Mouse (Mus musculus): ENCODE results near the gene Ldlrap1. TPM values are rescaled to one million over a fixed set of nuclear protein-coding genes. Genes with fewer than 3 reads are reported as not detected.

Gene Ldlrap1
- 2.9 and 4.1 TPM in 2 replicates for polyA plus RNA-seq (2015; fragmentation: Nextera tagmentation; extraction: Ambion mirVana)

DNA sequence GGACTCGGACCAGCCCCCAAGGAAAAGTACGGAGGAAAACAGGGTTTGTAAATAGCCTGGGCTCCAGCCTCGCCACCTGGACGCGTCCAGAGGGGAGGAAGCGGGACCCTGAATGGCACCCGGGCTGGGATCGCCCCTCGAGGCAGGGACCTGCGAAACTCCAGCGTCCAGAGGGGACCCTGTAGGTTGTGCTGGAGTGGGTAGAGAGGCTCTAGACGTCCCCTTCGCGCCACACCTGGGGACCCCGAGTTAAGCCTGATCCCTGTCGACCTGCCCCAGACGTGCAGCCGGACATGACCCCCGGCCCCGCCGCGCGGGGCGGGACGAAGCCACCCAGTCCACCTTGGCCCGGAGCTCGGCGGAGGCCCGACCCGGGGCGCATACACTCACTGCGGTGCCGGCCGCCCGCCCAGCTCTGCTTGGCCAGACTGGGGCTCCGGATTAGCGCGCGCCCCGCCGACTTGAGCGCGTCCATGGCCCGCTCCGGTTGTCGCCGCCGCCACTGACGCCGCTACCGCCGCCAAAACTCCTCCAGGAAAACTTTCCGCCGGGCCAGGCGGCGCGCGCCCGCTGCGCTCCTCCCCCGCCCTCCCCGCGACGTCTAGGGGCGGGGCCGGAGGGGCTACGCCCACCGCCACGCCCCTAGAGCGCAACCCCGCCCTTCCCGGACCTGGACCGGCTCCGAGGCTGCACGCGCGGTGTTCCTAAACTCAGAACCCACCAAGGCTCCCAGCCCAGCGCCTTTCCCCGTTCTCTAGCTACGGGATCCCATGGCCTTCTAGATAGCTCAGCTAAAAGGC, at the start of gene Ldlrap1:
Gene Ldlrap1 (minus strand): TSS at position 599 of the 800 bp plus-strand sequence.
- ATAC-seq (ENCODE audit: low FRiP score), result peak; percentile 72
- Histone ChIP-seq H3K27me3 (peaks cover 70% of the 10 kb centered on the region), H3K4me3 (peak within 1 kb of the TSS; percentile 48), H3K4me1 (replicated peaks) (peaks cover 22% of the 10 kb centered on the region), H3K9ac (peak within 1 kb of the TSS; percentile 72), H3K9me3 (no peaks in the 10 kb centered on the region), H3K4me2 (peak within 1 kb of the TSS; percentile 80), H3K27ac (no peak within 1 kb of the TSS), H3K36me3 (no peaks in the 10 kb centered on the region)
- WGBS, result under 1% methylated on average over 62 of the region's 80 CpGs

DNA sequence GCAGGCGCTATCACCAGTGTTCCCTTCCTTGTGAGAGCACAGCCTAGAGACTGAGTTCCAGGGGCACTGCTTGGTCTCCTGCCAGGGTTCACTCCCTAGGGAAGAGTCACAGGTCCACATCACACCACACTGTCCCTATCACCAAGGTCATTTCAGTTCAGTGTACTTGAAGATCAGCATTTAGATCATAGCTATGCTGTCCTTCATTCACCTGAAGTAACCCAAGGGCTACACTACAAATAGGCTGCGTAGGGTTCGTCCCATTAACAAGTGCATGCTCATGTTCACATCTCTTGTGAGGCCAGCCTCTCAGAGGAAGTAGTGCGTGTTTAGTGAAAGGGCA, 46.4 kb upstream of the Ldlrap1 start:
- Histone ChIP-seq H3K9ac (no peak overlapping the region), H3K36me3 (peaks cover 52% of the 10 kb centered on the region), H3K27ac (no peak overlapping the region), H3K4me2 (no peak overlapping the region), H3K27me3 (no peaks in the 10 kb centered on the region), H3K4me3 (no peak overlapping the region), H3K4me1 (replicated peaks) (no peaks in the 10 kb centered on the region; the same call in 1 of the 2 replicates), H3K9me3 (no peaks in the 10 kb centered on the region)
- 90% methylated on average over 4 of the region's 4 CpGs for WGBS
- ATAC-seq (ENCODE audit: low FRiP score), result no peak

- Histone ChIP-seq H3K4me2 (no peak overlapping the region), H3K27me3 (no peaks in the 10 kb centered on the region), H3K36me3 (peaks cover 58% of the 10 kb centered on the region), H3K4me1 (replicated peaks) (no peaks in the 10 kb centered on the region; the same call in 1 of the 2 replicates), H3K27ac (peak overlapping the region; percentile 30; the same call in 1 of the 2 replicates), H3K9me3 (no peaks in the 10 kb centered on the region), H3K9ac (no peak overlapping the region), H3K4me3 (no peak overlapping the region)
- 91% methylated on average over 17 of the region's 17 CpGs for WGBS
- ATAC-seq (ENCODE audit: low FRiP score), result no peak
These were observed 45.8 kb upstream of the Ldlrap1 start for GRCm38 (mm10) chr4:134813406-134814228.

- H3K9me3 ChIP-seq, result no peaks in the 10 kb centered on the region
- ATAC-seq (ENCODE audit: low FRiP score), result no peak
- no peak overlapping the region for H3K4me3 ChIP-seq
- H3K27ac ChIP-seq, result 0 out of 2 replicates have a peak overlapping the region, but pooled peaks have one; percentile 4
- no peak overlapping the region for H3K4me2 ChIP-seq
- H3K27me3 ChIP-seq, result no peaks in the 10 kb centered on the region
- H3K9ac ChIP-seq, result no peak overlapping the region
- 78% methylated on average over 5 of the region's 5 CpGs for whole genome bisulfite sequencing
- H3K36me3 ChIP-seq, result peaks cover 94% of the 10 kb centered on the region
- no peaks in the 10 kb centered on the region; the same call in 1 of the 2 replicates for H3K4me1 ChIP-seq (replicated peaks)
These were observed 36.9 kb upstream of the Ldlrap1 start for GRCm38 (mm10) chr4:134804765-134805164.

GRCm38 (mm10) chr4:134802765-134803164, 34.9 kb upstream of the Ldlrap1 start:
- H3K9ac ChIP-seq, result no peak overlapping the region
- no peak overlapping the region for H3K4me3 ChIP-seq
- WGBS, result 94% methylated on average over 3 of the region's 3 CpGs
- no peak for ATAC-seq (ENCODE audit: low FRiP score)
- no peak overlapping the region for H3K27ac ChIP-seq
- no peaks in the 10 kb centered on the region for H3K9me3 ChIP-seq
- H3K36me3 ChIP-seq, result peaks cover 77% of the 10 kb centered on the region
- H3K4me2 ChIP-seq, result no peak overlapping the region
- no peaks in the 10 kb centered on the region; the same call in 1 of the 2 replicates for H3K4me1 ChIP-seq (replicated peaks)
- no peaks in the 10 kb centered on the region for H3K27me3 ChIP-seq

DNA sequence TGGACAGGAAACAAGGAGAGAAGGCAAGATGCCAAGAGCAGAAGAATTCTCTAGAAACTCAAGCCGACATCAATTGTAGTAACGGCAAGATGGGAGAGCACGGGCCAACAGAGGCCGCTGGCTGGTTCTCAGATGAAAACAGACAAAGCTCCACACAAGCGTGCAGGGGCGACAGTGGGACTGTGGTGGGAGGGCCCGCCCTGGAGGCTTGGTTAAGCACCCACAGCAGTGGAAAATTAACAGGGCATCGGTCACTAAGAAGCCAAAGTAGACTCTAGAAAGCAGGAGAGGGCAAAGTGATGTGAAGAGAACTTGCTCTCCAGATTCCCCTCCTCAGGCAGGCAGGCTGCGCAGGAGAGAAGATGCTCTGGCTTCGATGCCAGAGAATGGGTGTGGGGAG, 34.3 kb upstream of the Ldlrap1 start:
- Histone ChIP-seq H3K9me3 (no peaks in the 10 kb centered on the region), H3K4me1 (replicated peaks) (no peaks in the 10 kb centered on the region; the same call in 1 of the 2 replicates), H3K9ac (no peak overlapping the region), H3K4me2 (no peak overlapping the region), H3K27me3 (no peaks in the 10 kb centered on the region), H3K27ac (no peak overlapping the region), H3K36me3 (peaks cover 71% of the 10 kb centered on the region), H3K4me3 (no peak overlapping the region)
- no peak for ATAC-seq (ENCODE audit: low FRiP score)
- 92% methylated on average over 10 of the region's 10 CpGs for WGBS

GRCm38 (mm10) chr4:134800693-134801092, 32.9 kb upstream of the Ldlrap1 start:
- 0 out of 2 replicates have a peak, but pooled peaks have one; percentile 22 for ATAC-seq (ENCODE audit: low FRiP score)
- 76% methylated on average over 10 of the region's 10 CpGs for WGBS
- peaks cover 56% of the 10 kb centered on the region for H3K36me3 ChIP-seq
- no peaks in the 10 kb centered on the region for H3K27me3 ChIP-seq
- no peaks in the 10 kb centered on the region; the same call in none of the 2 replicates for H3K4me1 ChIP-seq (replicated peaks)
- H3K4me3 ChIP-seq, result no peak overlapping the region
- no peaks in the 10 kb centered on the region for H3K9me3 ChIP-seq
- H3K27ac ChIP-seq, result no peak overlapping the region
- H3K9ac ChIP-seq, result no peak overlapping the region
- H3K4me2 ChIP-seq, result no peak overlapping the region

GRCm38 (mm10) chr4:134800098-134800497, 32.3 kb upstream of the Ldlrap1 start:
- no peaks in the 10 kb centered on the region; the same call in none of the 2 replicates for H3K4me1 ChIP-seq (replicated peaks)
- no peaks in the 10 kb centered on the region for H3K27me3 ChIP-seq
- H3K4me3 ChIP-seq, result no peak overlapping the region
- no peak overlapping the region for H3K4me2 ChIP-seq
- no peak overlapping the region for H3K27ac ChIP-seq
- WGBS, result 84% methylated on average over 8 of the region's 8 CpGs
- H3K36me3 ChIP-seq, result peaks cover 50% of the 10 kb centered on the region
- no peak for ATAC-seq (ENCODE audit: low FRiP score)
- H3K9ac ChIP-seq, result peak overlapping the region; percentile 46; the same call in 1 of the 2 replicates
- no peaks in the 10 kb centered on the region for H3K9me3 ChIP-seq

DNA sequence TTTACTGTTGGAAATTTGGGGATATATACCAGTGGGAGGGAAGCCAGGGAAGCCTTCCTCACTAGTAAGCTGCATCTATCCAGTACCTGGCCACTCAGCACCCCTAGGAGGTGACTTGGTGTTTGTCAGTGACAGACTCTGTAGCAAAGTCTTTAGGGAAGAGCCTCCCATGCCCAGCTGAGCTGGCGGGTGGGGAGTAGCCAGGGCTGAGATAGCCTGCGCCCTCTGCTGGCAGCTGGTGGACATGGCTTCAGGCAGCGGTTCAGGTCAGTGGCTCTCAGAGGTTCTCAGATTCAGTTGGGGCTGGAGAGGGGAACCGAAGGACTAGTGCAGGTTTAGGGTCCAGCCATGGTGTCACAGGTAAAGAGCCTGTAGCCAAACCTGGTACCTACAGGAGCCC, 31.4 kb upstream of the Ldlrap1 start:
- H3K4me3 ChIP-seq, result no peak overlapping the region
- H3K9me3 ChIP-seq, result no peaks in the 10 kb centered on the region
- 10% methylated on average over 4 of the region's 4 CpGs for WGBS
- H3K9ac ChIP-seq, result no peak overlapping the region
- 0 out of 2 replicates have a peak, but pooled peaks have one; percentile 31 for ATAC-seq (ENCODE audit: low FRiP score)
- H3K36me3 ChIP-seq, result peaks cover 42% of the 10 kb centered on the region
- H3K27me3 ChIP-seq, result no peaks in the 10 kb centered on the region
- H3K4me2 ChIP-seq, result no peak overlapping the region
- H3K27ac ChIP-seq, result no peak overlapping the region
- H3K4me1 ChIP-seq (replicated peaks), result no peaks in the 10 kb centered on the region; the same call in 1 of the 2 replicates

DNA sequence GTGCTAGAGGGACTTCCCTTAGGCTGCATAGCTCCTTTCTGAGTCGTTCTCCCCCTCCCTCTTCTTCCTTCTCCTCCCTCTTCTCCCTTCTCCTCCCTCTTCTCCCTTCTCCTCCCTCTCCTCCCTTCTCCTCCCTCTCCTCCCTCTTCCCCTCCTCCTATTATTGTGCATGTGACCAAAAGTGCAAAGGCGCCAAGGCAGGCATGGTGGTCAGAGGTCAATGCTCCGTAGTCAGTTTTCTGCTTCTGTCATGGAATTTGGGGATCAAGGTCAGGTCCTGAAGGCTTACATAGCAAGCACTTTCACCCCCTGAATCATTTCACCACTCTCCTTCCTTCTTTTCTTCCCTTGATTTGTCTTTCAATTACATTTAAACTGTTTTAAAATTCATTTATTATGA, 31.0 kb upstream of the Ldlrap1 start:
- H3K9ac ChIP-seq, result no peak overlapping the region
- H3K4me2 ChIP-seq, result no peak overlapping the region
- H3K36me3 ChIP-seq, result peaks cover 38% of the 10 kb centered on the region
- no peaks in the 10 kb centered on the region for H3K9me3 ChIP-seq
- H3K27me3 ChIP-seq, result no peaks in the 10 kb centered on the region
- no peak overlapping the region for H3K27ac ChIP-seq
- no peak overlapping the region for H3K4me3 ChIP-seq
- 49% methylated on average over 3 of the region's 3 CpGs for WGBS
- no peak for ATAC-seq (ENCODE audit: low FRiP score)
- no peaks in the 10 kb centered on the region; the same call in 1 of the 2 replicates for H3K4me1 ChIP-seq (replicated peaks)

DNA sequence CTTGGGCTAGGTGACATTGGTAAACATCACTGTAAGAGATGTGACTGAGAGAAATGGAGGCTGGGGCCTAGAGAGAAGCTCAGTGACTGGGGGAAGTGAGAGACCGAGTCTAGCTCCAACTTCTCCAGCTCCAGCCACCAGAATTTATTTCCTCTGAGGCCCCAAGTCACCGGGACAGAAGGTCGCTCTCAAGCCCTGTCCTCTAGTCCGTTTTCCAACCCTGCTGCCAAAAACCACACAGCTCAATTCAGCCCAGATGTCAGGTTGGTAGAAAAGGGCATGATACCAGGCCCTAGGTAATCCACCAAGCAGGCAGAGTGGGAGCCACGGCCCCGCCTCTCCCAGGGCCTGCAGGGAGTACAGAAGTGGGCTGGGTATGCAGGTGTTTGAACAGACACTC, 29.8 kb upstream of the Ldlrap1 start:
- ATAC-seq (ENCODE audit: low FRiP score), result no peak
- 84% methylated on average over 6 of the region's 6 CpGs for WGBS
- Histone ChIP-seq H3K4me3 (no peak overlapping the region), H3K4me2 (no peak overlapping the region), H3K9ac (no peak overlapping the region), H3K27ac (peak overlapping the region; percentile 23; the same call in 1 of the 2 replicates), H3K27me3 (no peaks in the 10 kb centered on the region), H3K36me3 (peaks cover 28% of the 10 kb centered on the region), H3K4me1 (replicated peaks) (no peaks in the 10 kb centered on the region; the same call in 1 of the 2 replicates), H3K9me3 (no peaks in the 10 kb centered on the region)
